Mouse (Mus musculus) C2C12 (cell line): ENCODE results near the gene Tap2. TPM values are rescaled to one million over a fixed set of nuclear protein-coding genes. Genes with fewer than 3 reads are reported as not detected.

Experiments used
- H3K27me3 ChIP-seq: one replicate; pipeline ENCODE4 v1.6.1; 2011; ENCODE audit not compliant: control insufficient read depth, insufficient read depth, insufficient read length
- H3K36me3 ChIP-seq: one replicate; pipeline ENCODE4 v1.6.1; 2011; ENCODE audit not compliant: control insufficient read depth, insufficient read depth
- H3K4me3 ChIP-seq: one replicate; pipeline ENCODE4 v1.5.1; 2011; ENCODE audit warnings: mild to moderate bottlenecking, control low read depth; ENCODE audit not compliant: poor library complexity, insufficient read depth, severe bottlenecking
- H3K79me2 ChIP-seq: one replicate; pipeline ENCODE4 v1.6.1; 2011; ENCODE audit not compliant: control insufficient read depth, insufficient read depth
- H3K79me3 ChIP-seq: one replicate; pipeline ENCODE4 v1.6.1; 2011; ENCODE audit warnings: low read depth, control low read depth
- H3ac ChIP-seq: one replicate; pipeline ENCODE3; 2011; ENCODE audit warnings: low read depth; ENCODE audit not compliant: control insufficient read depth, insufficient read length
- CEBPB ChIP-seq: IDR thresholded peaks from one replicate; pipeline ENCODE4 v1.6.1; 2011; ENCODE audit warnings: low read depth, mild to moderate bottlenecking, control low read depth, moderate library complexity
- CTCF ChIP-seq: IDR thresholded peaks from one replicate; pipeline ENCODE4 v1.5.1; 2011; ENCODE audit not compliant: control insufficient read depth, insufficient read depth, insufficient read length
- FOSL1 ChIP-seq: IDR thresholded peaks from one replicate; pipeline ENCODE4 v1.8.0; 2011; ENCODE audit warnings: mild to moderate bottlenecking, low read length; ENCODE audit not compliant: poor library complexity, insufficient read depth, severe bottlenecking
- MAX ChIP-seq: IDR thresholded peaks from one replicate; pipeline ENCODE4 v1.6.1; 2011; ENCODE audit warnings: mild to moderate bottlenecking, control low read depth
- MYOD1 ChIP-seq: IDR thresholded peaks from one replicate; pipeline ENCODE4 v1.6.1; 2011; ENCODE audit warnings: low read depth; ENCODE audit not compliant: control insufficient read depth, insufficient read length
- MYOG ChIP-seq: IDR thresholded peaks from one replicate; pipeline ENCODE4 v1.6.1; 2011; ENCODE audit not compliant: control insufficient read depth, insufficient read length; ENCODE audit errors: extremely low read depth
- USF1 ChIP-seq: IDR thresholded peaks from one replicate; pipeline ENCODE4 v1.6.1; 2011; ENCODE audit warnings: low read depth, mild to moderate bottlenecking, control low read depth, moderate library complexity
- polyA plus RNA-seq: library from polyadenylated mRNA; unstranded; fragments of >200 nt; fragmentation: generic; extraction: Trizol; gene quantifications from one replicate; pipeline ENCODE4 v1.2.1, GENCODE M21; 2012; ENCODE audit warnings: missing spikeins

Gene Tap2
- polyA plus RNA-seq, 1 experiment: 0.47 TPM

DNA sequence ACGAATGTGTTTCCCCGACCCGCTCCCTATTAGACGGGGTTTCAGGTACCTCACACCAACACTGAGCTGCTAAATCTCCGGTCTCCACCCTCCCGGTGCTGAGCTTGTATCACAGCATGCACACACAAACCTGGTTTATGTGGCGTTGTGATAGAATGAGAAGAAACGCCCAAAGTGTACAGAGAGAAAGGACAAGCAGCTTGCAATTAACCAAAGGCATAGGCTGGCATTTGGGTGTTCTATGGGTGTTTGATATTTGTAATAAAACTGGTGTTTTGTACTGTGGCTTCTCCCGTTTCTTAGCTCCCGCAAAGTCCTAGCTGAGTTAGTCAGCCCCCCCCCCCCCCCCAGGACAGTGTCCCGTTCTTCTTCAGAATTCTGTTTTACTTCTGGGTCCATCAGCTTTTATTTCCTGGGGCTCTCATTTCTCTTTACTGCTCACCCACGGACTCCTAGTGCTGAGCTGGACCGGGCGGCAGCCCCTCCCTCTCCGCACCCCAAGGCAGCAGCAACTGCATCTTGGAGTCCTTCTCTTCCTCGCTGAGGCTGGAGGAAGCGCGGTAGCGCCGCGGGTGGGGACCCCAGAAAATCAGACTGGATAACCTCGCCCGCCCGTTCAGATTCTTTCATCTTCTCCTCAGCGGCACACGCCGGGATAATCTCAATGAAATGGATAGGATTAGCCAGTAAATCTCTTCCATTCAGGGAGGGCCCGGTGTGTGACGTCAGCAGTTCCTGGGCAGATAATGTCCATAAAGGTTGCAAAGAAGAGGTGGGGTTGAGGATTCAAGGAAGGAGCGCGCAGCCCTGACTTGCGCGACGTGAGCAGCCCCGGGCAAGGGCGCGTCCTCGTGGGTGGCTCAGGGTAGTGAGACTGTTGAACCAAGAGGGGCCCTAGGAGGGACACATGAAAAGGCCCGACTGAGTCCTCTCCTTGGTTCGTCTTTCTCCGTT is 6.1 kb upstream of the Tap2 start, which contains the start of gene Psmb8:
Gene Psmb8 (plus strand): TSS at position 781 of the 954 bp plus-strand sequence.
- H3K27me3 ChIP-seq: peaks cover 57% of the 10 kb centered on the region
- no peaks in the 10 kb centered on the region for H3K36me3 ChIP-seq
- no peaks in the 10 kb centered on the region for H3K79me3 ChIP-seq
- H3K4me3 ChIP-seq: no peak within 1 kb of the TSS
- TF ChIP-seq MAX (no peak), USF1 (no peak), MYOG (no peak), CTCF (no peak), MYOD1 (no peak), CEBPB (no peak), FOSL1 (no peak)
- no peaks in the 10 kb centered on the region for H3K79me2 ChIP-seq
- no peak within 1 kb of the TSS for H3ac ChIP-seq

DNA sequence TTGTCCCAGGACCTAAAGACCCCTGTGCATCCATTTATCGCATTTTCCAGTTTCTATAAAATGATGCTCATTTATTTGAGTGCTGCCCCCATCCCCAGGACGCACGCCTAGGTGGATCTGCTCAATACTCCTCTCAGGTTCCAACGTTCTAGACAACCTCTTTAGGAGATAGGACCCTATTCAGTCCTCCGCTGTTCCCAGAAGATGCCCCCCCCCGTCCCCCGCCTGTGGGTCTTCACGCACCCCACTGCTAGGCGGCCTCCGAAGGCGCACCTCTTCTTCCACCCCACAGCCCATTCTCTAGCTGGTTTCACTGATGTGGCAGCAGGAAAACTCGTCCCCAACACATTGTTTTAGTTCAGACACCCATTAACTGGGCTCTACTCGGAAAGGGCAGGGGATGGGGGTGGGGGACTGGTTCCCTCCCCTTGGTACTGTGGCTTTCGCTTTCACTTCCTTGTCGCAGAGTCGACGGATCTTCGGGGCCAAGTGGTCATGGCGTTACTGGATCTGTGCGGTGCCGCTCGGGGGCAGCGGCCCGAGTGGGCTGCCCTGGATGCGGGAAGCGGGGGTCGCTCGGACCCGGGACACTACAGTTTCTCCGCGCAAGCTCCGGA is 5.3 kb upstream of the Tap2 start:
- H3K79me3 ChIP-seq: no peaks in the 10 kb centered on the region
- H3K36me3 ChIP-seq: no peaks in the 10 kb centered on the region
- no peak overlapping the region for H3ac ChIP-seq
- H3K79me2 ChIP-seq: no peaks in the 10 kb centered on the region
- peaks cover 51% of the 10 kb centered on the region for H3K27me3 ChIP-seq
- TF ChIP-seq MAX (no peak), FOSL1 (no peak), MYOD1 (no peak), CTCF (no peak), CEBPB (no peak), MYOG (no peak), USF1 (no peak)
- no peak overlapping the region for H3K4me3 ChIP-seq

DNA sequence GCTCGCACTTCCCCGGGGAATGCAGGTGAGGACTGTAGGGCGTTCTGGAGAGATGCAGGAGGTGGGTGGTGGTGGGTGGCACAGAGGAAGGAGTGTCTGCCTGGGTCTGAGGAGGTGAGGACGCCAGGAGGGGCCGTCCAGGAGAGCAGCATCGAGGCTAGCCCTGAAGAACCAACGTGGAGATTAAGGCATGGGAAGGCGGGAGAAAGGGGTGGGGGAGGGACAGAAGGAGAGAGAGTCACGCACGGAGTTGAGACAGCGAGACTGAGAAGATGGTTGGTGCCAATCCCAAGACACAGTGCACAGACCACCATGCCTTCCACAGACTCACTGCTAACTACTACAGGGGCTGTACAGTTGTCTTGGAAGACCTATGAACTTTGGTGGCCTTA is 4.8 kb upstream of the Tap2 start:
- no peak for TF ChIP-seq CEBPB
- no peak for TF ChIP-seq MYOD1
- TF ChIP-seq MYOG: no peak
- peaks cover 46% of the 10 kb centered on the region for H3K27me3 ChIP-seq

DNA sequence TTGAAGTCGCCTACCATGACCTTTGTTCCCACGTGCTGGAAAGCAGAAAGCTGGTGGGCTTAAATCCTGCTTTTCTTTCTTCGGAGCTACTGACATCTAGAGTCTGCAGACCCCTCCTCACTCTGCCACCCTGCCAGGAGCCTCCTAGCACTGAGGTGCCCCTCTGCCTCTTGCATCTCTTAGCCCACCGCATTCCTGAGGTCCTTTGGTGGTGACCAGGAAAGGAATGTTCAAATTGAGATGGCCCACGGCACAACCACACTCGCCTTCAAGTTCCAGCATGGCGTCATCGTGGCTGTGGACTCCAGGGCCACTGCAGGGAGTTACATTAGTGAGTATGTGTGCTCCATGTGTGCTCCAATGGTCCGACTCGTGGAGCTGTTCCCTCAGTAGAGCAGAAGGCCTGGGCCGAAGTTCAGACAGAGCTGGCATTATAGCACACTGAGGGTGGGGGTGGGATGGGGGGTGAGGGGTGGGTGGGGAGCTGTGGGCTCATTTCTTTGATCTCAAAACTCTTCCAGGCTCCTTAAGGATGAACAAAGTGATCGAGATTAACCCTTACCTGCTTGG is 4.2 kb upstream of the Tap2 start:
- H3K27me3 ChIP-seq: peaks cover 41% of the 10 kb centered on the region
- no peaks in the 10 kb centered on the region for H3K79me3 ChIP-seq
- no peaks in the 10 kb centered on the region for H3K36me3 ChIP-seq
- no peaks in the 10 kb centered on the region for H3K79me2 ChIP-seq
- no peak overlapping the region for H3ac ChIP-seq
- H3K4me3 ChIP-seq: no peak overlapping the region
- TF ChIP-seq MYOD1: no peak
- TF ChIP-seq FOSL1: no peak
- no peak for TF ChIP-seq MYOG
- TF ChIP-seq USF1: no peak
- no peak for TF ChIP-seq CEBPB
- no peak for TF ChIP-seq MAX
- TF ChIP-seq CTCF: no peak

More for the DNA sequence above, 4.8 kb upstream of the Tap2 start:
- H3ac ChIP-seq: no peak overlapping the region
- H3K79me3 ChIP-seq: no peaks in the 10 kb centered on the region
- no peaks in the 10 kb centered on the region for H3K36me3 ChIP-seq
- no peaks in the 10 kb centered on the region for H3K79me2 ChIP-seq
- no peak overlapping the region for H3K4me3 ChIP-seq

DNA sequence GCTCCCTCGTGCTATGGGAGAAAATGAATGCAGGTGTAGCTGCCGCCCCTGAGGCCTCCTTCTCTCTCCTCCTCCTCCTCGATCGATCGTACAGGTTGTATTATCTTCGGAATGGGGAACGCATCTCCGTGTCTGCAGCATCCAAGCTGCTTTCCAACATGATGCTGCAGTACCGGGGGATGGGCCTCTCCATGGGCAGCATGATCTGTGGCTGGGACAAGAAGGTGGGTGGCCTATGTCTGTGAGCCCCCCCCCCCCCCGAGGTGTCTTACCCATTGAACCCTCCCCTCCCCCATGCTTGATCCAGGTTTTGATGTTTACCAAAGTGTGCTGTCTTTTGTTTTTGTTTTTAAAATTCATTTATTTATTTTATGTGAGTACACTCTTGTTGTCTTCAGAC is 3.3 kb upstream of the Tap2 start:
- H3K27me3 ChIP-seq: peaks cover 32% of the 10 kb centered on the region
- no peaks in the 10 kb centered on the region for H3K79me3 ChIP-seq
- no peak overlapping the region for H3K4me3 ChIP-seq
- H3K36me3 ChIP-seq: no peaks in the 10 kb centered on the region
- no peak overlapping the region for H3ac ChIP-seq
- no peak for TF ChIP-seq MYOD1
- TF ChIP-seq USF1: no peak
- TF ChIP-seq MYOG: no peak
- no peak for TF ChIP-seq CTCF
- no peak for TF ChIP-seq CEBPB
- no peak for TF ChIP-seq FOSL1
- no peak for TF ChIP-seq MAX
- H3K79me2 ChIP-seq: no peaks in the 10 kb centered on the region
